Mouse (Mus musculus): ENCODE measurements around the gene Cdk11b. TPM values are rescaled to one million over a fixed set of nuclear protein-coding genes. Genes with fewer than 3 reads are reported as not detected.
A peak's percentile ranks its signal among the peaks of the same experiment; 100 is the strongest.

The Cdk11b gene
- total and polyA plus RNA-seq, 2 experiments from 2014 or later = 21.8 to 64.7 TPM

- peaks cover 37% of the 10 kb centered on the region for H3K27me3 ChIP-seq (ENCODE audit: insufficient read depth, low read length)
- DNase-seq = peak; percentile 51
- H3K9ac ChIP-seq = peak overlapping the region; percentile 14; the same call in 1 of the 2 replicates
- H3K36me3 ChIP-seq (ENCODE audit: insufficient read depth) = peaks cover 70% of the 10 kb centered on the region
- peaks cover 11% of the 10 kb centered on the region for H3K4me1 ChIP-seq (ENCODE audit: insufficient read depth)
- peak overlapping the region; percentile 27 for H3K4me3 ChIP-seq (ENCODE audit: low read depth, low read length)
- WGBS = 3% methylated on average over 31 of the region's 31 CpGs
- H3K4me2 ChIP-seq (ENCODE audit: low read depth) = peak overlapping the region; percentile 56
- peak; percentile 62; the same call in 1 of the 2 replicates for ATAC-seq
- H3K9me3 ChIP-seq (ENCODE audit: low read length) = no peaks in the 10 kb centered on the region
- no peak overlapping the region for H3K27ac ChIP-seq (ENCODE audit: low read depth, low read length)
- TF ChIP-seq CTCF (IDR thresholded peaks at IDR 0.05; ENCODE audit: low read depth) = peak; percentile 42
These were observed 29.0 kb downstream of the Cdk11b start for GRCm38 (mm10) chr4:155653451-155654182.

DNA sequence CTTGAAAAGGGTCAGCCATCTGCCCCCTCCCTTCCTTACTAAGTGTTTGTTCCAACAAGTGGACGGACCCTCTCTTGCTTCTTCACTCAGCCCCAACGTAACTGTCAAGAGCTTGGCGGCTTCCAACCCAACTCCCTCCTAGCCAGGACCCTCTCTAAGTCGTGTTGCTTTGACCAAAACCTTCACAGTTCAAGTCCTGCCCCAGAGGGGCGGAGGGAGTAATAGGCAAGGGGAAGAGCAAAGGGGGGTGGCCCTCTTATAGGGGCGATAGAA is 29.5 kb downstream of the Cdk11b start:
- ATAC-seq (no peak), DNase-seq (no peak)
- Histone ChIP-seq H3K27me3 (ENCODE audit: insufficient read depth, low read length) (peaks cover 37% of the 10 kb centered on the region), H3K4me2 (ENCODE audit: low read depth) (peak overlapping the region; percentile 40), H3K4me3 (ENCODE audit: low read depth, low read length) (peak overlapping the region; percentile 21; the same call in 1 of the 2 replicates), H3K9ac (no peak overlapping the region), H3K9me3 (ENCODE audit: low read length) (no peaks in the 10 kb centered on the region), H3K36me3 (ENCODE audit: insufficient read depth) (peaks cover 70% of the 10 kb centered on the region), H3K27ac (ENCODE audit: low read depth, low read length) (no peak overlapping the region), H3K4me1 (ENCODE audit: insufficient read depth) (peaks cover 11% of the 10 kb centered on the region)
- WGBS = 11% methylated on average over 6 of the region's 6 CpGs
- no peak for TF ChIP-seq CTCF (IDR thresholded peaks at IDR 0.05; ENCODE audit: low read depth)

GRCm38 (mm10) chr4:155654456-155655298 is 30.0 kb downstream of the Cdk11b start:
- peak overlapping the region; percentile 21 for H3K4me3 ChIP-seq (ENCODE audit: low read depth, low read length)
- peaks cover 37% of the 10 kb centered on the region for H3K27me3 ChIP-seq (ENCODE audit: insufficient read depth, low read length)
- peak; percentile 28 for DNase-seq
- peak; percentile 21; the same call in 1 of the 2 replicates for ATAC-seq
- 9% methylated on average over 50 of the region's 52 CpGs for whole genome bisulfite sequencing
- peak overlapping the region; percentile 40 for H3K4me2 ChIP-seq (ENCODE audit: low read depth)
- H3K9ac ChIP-seq = no peak overlapping the region
- TF ChIP-seq CTCF (IDR thresholded peaks at IDR 0.05; ENCODE audit: low read depth) = no peak
- no peaks in the 10 kb centered on the region for H3K9me3 ChIP-seq (ENCODE audit: low read length)
- no peak overlapping the region for H3K27ac ChIP-seq (ENCODE audit: low read depth, low read length)
- H3K36me3 ChIP-seq (ENCODE audit: insufficient read depth) = peaks cover 70% of the 10 kb centered on the region
- peaks cover 11% of the 10 kb centered on the region for H3K4me1 ChIP-seq (ENCODE audit: insufficient read depth)

DNA sequence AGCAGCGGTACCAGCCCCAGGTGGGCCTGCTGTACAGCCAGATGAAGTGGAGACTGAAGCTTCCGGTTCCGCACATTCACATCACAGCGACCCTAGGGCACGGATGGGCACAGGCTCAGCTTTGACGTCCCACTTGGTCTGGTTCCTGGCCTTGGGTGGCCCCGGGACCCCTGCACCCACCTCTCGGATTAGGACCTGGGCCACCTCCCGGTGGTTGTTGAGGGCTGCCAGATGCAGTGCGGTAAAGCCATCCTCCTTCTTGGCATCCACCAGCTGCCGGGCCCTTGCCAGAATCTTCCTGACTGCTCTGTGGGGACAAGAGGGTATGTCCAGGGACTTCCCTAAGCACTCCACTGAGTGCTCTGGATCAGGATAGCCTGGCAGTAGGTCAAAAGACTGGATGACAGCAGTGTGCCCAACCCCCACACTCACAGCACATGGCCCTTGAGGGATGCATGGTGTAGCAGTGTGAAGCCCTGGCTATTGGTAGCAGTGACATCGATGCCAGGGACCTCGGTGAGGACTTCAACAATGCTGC is 31.6 kb downstream of the Cdk11b start:
- ATAC-seq (no peak), DNase-seq (no peak)
- WGBS = 93% methylated on average over 13 of the region's 13 CpGs
- Histone ChIP-seq H3K36me3 (ENCODE audit: insufficient read depth) (peaks cover 60% of the 10 kb centered on the region), H3K27ac (ENCODE audit: low read depth, low read length) (no peak overlapping the region), H3K9ac (no peak overlapping the region), H3K4me3 (ENCODE audit: low read depth, low read length) (no peak overlapping the region), H3K4me2 (ENCODE audit: low read depth) (no peak overlapping the region), H3K4me1 (ENCODE audit: insufficient read depth) (peaks cover 11% of the 10 kb centered on the region), H3K27me3 (ENCODE audit: insufficient read depth, low read length) (peaks cover 37% of the 10 kb centered on the region), H3K9me3 (ENCODE audit: low read length) (no peaks in the 10 kb centered on the region)
- no peak for TF ChIP-seq CTCF (IDR thresholded peaks at IDR 0.05; ENCODE audit: low read depth)

DNA sequence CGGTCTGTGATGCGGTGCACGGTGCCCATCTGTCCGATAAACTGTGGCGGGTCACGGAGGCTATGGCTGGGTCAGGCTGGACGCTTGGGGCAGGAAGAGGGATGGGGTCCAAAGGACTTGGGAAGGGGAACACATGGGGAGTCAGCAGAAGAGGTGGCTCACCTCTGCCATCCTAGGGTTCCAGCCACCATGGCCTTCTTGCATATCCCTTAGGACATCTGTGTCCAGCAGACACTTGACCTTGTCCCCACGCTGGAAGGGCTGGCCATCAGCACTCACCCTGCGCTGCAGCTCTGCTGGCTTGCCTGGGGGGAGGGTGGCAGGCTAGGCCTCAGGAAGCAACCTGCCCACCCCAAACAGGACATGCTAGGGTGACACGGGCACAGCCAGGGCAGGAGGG is 34.3 kb downstream of the Cdk11b start:
- peaks cover 3% of the 10 kb centered on the region; the same call in 1 of the 2 replicates for H3K4me1 ChIP-seq (ENCODE audit: insufficient read depth)
- WGBS = 95% methylated on average over 10 of the region's 10 CpGs
- ATAC-seq (no peak), DNase-seq (no peak)
- H3K4me2 ChIP-seq (ENCODE audit: low read depth) = no peak overlapping the region
- peaks cover 22% of the 10 kb centered on the region for H3K27me3 ChIP-seq (ENCODE audit: insufficient read depth, low read length)
- H3K27ac ChIP-seq (ENCODE audit: low read depth, low read length) = no peak overlapping the region
- no peak for TF ChIP-seq CTCF (IDR thresholded peaks at IDR 0.05; ENCODE audit: low read depth)
- H3K9me3 ChIP-seq (ENCODE audit: low read length) = no peaks in the 10 kb centered on the region
- peaks cover 55% of the 10 kb centered on the region for H3K36me3 ChIP-seq (ENCODE audit: insufficient read depth)
- H3K4me3 ChIP-seq (ENCODE audit: low read depth, low read length) = no peak overlapping the region
- H3K9ac ChIP-seq = no peak overlapping the region

DNA sequence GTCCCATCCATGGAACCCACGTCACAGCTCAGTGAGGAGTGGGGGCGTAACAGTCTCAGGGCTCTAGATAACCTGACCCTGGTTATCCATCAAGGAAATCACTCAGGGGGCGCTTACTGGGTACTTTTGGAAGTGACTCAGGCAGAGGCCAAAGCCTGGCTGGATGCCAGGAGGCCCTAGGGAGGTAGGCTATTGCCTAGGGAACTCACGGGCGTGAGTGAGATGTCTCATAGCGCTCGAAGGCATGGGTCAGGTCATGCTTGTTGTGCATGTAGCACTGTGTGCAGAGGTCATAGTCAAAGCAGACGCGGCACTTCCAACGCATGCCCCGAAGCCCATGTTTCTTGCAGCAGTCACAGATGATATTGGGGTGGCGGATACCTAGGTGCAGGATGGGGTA is 36.0 kb downstream of the Cdk11b start:
- H3K36me3 ChIP-seq (ENCODE audit: insufficient read depth) = peaks cover 61% of the 10 kb centered on the region
- 85% methylated on average over 12 of the region's 12 CpGs for WGBS
- peaks cover 5% of the 10 kb centered on the region; the same call in 1 of the 2 replicates for H3K27me3 ChIP-seq (ENCODE audit: insufficient read depth, low read length)
- no peaks in the 10 kb centered on the region for H3K4me1 ChIP-seq (ENCODE audit: insufficient read depth)
- H3K9me3 ChIP-seq (ENCODE audit: low read length) = no peaks in the 10 kb centered on the region
- no peak for ATAC-seq
- H3K4me2 ChIP-seq (ENCODE audit: low read depth) = no peak overlapping the region
- no peak overlapping the region for H3K4me3 ChIP-seq (ENCODE audit: low read depth, low read length)
- no peak overlapping the region for H3K9ac ChIP-seq
- TF ChIP-seq CTCF (IDR thresholded peaks at IDR 0.05; ENCODE audit: low read depth) = no peak
- no peak for DNase-seq
- no peak overlapping the region for H3K27ac ChIP-seq (ENCODE audit: low read depth, low read length)

GRCm38 (mm10) chr4:155666903-155667302 is 42.2 kb downstream of the Cdk11b start:
- Histone ChIP-seq H3K27ac (ENCODE audit: low read depth, low read length) (no peak overlapping the region), H3K9me3 (ENCODE audit: low read length) (no peaks in the 10 kb centered on the region), H3K9ac (no peak overlapping the region), H3K4me2 (ENCODE audit: low read depth) (no peak overlapping the region), H3K27me3 (ENCODE audit: insufficient read depth, low read length) (no peaks in the 10 kb centered on the region), H3K36me3 (ENCODE audit: insufficient read depth) (peaks cover 22% of the 10 kb centered on the region), H3K4me1 (ENCODE audit: insufficient read depth) (peaks cover 6% of the 10 kb centered on the region; the same call in 1 of the 2 replicates), H3K4me3 (ENCODE audit: low read depth, low read length) (no peak overlapping the region)
- ATAC-seq = no peak
- DNase-seq = no peak
- no peak for TF ChIP-seq CTCF (IDR thresholded peaks at IDR 0.05; ENCODE audit: low read depth)
